Mouse (Mus musculus): Measurements from ENCODE around the gene Dyrk2.

The Dyrk2 gene

GRCm38 (mm10) chr10:118848501-118848900 is 21.5 kb downstream of the Dyrk2 start:
- no peak for DNase-seq (ENCODE audit: extremely low read depth, insufficient read length, low spot score)

GRCm38 (mm10) chr10:118846991-118847545 is 22.9 kb downstream of the Dyrk2 start:
- DNase-seq (ENCODE audit: extremely low read depth, insufficient read length, low spot score), result no peak

- no peak for DNase-seq (ENCODE audit: extremely low read depth, insufficient read length, low spot score)
Measured at GRCm38 (mm10) chr10:118840598-118840997, 29.4 kb downstream of the Dyrk2 start.

GRCm38 (mm10) chr10:118839343-118840141 is 30.5 kb downstream of the Dyrk2 start:
- no peak for DNase-seq (ENCODE audit: extremely low read depth, insufficient read length, low spot score)

DNA sequence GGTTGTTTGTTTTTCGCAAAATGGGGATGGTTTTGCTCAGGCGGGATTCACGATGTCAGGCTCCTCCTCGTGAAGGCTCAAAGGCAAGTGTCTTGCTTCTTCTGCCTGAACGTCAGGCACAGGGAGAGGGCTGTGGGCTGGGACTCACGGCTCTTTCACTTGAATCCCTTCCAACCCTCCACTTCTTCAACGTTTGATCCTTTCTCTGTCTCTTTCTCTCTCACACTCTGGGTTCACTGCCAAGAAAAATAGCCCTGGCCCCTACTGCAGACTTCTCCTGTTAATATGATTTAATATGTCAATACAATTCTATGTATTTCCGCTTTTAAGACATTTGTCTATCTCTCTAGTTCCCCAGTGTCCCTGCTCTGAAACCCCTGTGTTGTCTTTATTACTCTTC is 32.4 kb downstream of the Dyrk2 start:
- DNase-seq (ENCODE audit: extremely low read depth, insufficient read length, low spot score), result no peak

- DNase-seq (ENCODE audit: extremely low read depth, insufficient read length, low spot score), result no peak
Measured at GRCm38 (mm10) chr10:118831190-118831589, 38.8 kb downstream of the Dyrk2 start.

- DNase-seq (ENCODE audit: extremely low read depth, insufficient read length, low spot score), result no peak
Measured at GRCm38 (mm10) chr10:118829641-118830040, 40.4 kb downstream of the Dyrk2 start.

DNA sequence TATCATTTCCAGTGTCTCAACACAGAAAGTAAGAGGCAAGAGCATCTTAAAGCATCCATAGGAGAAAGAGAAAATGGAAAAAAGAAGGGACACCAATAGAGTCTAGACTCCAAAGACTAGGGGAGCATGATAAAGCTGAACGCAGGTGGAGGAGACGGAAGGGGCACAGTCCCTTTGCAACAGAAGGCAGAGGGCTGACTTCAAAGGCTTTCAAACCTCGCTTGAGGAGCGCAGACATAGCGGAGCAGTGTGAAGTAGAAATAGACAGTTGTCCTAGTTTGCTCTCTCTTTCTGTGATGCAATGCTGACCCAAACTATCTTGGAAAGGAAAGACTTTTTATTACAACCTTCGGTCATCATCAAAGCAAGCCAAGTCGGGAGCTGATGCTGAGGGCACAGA is 42.9 kb downstream of the Dyrk2 start:
- DNase-seq (ENCODE audit: extremely low read depth, insufficient read length, low spot score), result no peak

DNA sequence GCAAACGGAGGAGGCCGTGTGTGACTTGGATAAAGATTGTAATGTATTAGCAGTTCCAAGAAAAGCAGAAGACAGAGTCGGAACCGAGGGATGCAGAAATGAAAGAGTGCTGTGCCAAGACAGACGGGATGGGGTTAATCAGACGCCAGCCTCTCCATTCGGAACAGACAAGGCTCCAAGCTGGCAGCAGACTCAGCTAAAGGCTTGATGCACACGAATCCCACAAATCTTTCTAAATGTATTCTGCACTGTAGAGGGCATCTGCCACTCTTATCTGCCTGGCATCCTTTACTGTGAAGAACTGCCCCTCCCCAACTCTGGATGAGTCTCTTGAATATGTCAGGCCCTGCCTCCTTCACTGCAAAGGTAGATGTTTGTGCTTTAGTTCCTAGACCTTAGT is 45.2 kb downstream of the Dyrk2 start:
- DNase-seq (ENCODE audit: extremely low read depth, insufficient read length, low spot score), result no peak

GRCm38 (mm10) chr10:118820901-118821300 is 49.1 kb downstream of the Dyrk2 start:
- DNase-seq (ENCODE audit: extremely low read depth, insufficient read length, low spot score), result no peak

- no peak for DNase-seq (ENCODE audit: extremely low read depth, insufficient read length, low spot score)
Measured at GRCm38 (mm10) chr10:118819846-118820245, 50.2 kb downstream of the Dyrk2 start.

DNA sequence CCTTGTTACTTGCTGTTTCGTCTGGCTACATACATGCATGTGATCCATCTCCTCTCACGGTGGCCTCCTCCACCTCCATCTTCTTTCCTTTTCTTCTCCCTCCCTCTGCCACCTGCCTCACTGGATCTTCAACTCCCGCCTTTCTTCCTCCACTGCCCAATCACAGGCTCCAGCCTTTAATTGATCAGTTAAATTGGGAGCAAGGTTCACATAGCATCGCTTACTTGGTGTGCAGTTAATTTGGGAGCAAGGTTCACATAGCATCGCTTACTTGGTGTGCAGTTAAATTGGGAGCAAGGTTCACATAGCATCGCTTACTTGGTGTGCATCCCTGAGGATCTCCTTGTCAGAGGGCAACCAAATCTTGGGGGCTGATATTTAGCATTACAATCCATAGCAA is 52.9 kb downstream of the Dyrk2 start:
- no peak for DNase-seq (ENCODE audit: extremely low read depth, insufficient read length, low spot score)

GRCm38 (mm10) chr10:118811945-118812344 is 58.1 kb downstream of the Dyrk2 start:
- DNase-seq (ENCODE audit: extremely low read depth, insufficient read length, low spot score), result no peak

DNA sequence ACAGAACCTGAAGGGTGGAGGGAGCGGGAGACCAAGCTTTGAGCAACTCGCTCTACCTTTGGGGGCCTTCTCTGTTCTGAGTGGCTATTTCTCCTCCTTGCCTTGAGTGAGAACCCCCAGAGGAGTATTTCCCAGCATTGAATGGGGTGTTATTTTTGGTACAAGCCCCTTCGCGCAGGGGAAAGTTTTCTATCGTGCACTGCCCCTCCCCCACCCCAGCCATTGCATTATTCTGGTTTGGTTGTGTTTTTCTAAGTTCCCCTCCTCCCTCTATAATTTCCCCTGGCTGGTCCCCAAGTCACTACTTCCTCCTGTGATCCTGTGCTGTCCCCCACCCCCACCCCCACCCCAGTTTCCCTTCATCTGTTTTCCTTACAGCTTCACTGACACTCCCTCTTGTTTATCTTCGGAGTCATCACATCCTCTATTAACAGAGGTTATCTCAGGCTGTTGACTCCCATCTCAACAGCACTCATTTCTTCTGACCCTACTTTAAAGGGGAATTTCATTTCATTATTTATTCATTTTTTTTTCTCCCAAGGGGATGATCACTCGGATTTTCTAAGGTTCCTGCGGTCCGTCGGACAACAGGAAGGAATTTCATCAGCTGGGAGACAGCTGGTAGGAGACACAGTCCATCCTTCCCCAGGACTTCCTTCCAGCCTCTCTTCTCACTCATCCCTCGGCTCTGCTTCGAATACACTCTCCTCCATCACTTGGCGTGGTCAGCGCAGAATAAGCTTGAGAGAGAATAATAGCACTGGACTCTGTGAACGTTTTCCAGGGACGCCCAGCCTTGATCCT is 58.9 kb downstream of the Dyrk2 start:
- no peak for DNase-seq (ENCODE audit: extremely low read depth, insufficient read length, low spot score)

All from 3134 (cell line).